Mouse (Mus musculus): ENCODE results near the gene Tnfrsf25.

- no peak for TF ChIP-seq CTCF (IDR thresholded peaks at IDR 0.05; ENCODE audit: low read depth)
- no peak for TF ChIP-seq EP300 (IDR thresholded peaks at IDR 0.05; ENCODE audit: low read depth)
These were observed 6.2 kb upstream of the Tnfrsf25 start for GRCm38 (mm10) chr4:152109509-152109908.
